Mouse (Mus musculus): ENCODE data around the gene Jade2. TPM values are rescaled to one million over a fixed set of nuclear protein-coding genes. Genes with fewer than 3 reads are reported as not detected.

Gene Jade2
- total and polyA plus RNA-seq, 3 experiments: 25.6 to 60.1 (median 58.2) TPM

GRCm38 (mm10) chr11:51812022-51812546 is 45.4 kb downstream of the Jade2 start:
- in situ Hi-C loops (cut with MboI; ENCODE audit: low pct_ligation_motif_present, low pct_unique_long_range_greater_than_20kb, low sequenced_read_pairs) (no loop called here), dilution Hi-C loops (cut with MboI; ENCODE audit: extremely low pct_ligation_motif_present, extremely low pct_unique_long_range_greater_than_20kb, low sequenced_read_pairs) (no loop called here)
- no peak for DNase-seq (ENCODE audit: extremely low read depth)
- H3K27ac ChIP-seq (ENCODE audit: insufficient read depth, low read depth): no peak overlapping the region
- H3K4me1 ChIP-seq (ENCODE audit: control insufficient read depth in 1 of 2, insufficient read depth in 2 of 2): peaks cover 0 to 11% of the 10 kb centered on the region in 2 experiments; a peak in 2 of 4 replicates
- TF ChIP-seq PAX5 (IDR thresholded peaks at IDR 0.05; ENCODE audit: low read length) (no peak), HCFC1 (IDR thresholded peaks at IDR 0.05; ENCODE audit: low read depth, low read length) (no peak), POLR2A (IDR thresholded peaks at IDR 0.05; ENCODE audit: low read depth, low read length) (peak; percentile 45; the same call in 1 of the 2 replicates), RAD21 (IDR thresholded peaks at IDR 0.05; ENCODE audit: low read depth, low read length) (no peak), USF2 (conservative IDR thresholded peaks at IDR 0.05; ENCODE audit: low read depth, low read length) (no peak), CHD2 (IDR thresholded peaks at IDR 0.05; ENCODE audit: low read length) (0 out of 2 replicates have a peak, but pooled peaks have one; percentile 19), POLR2AphosphoS2 (IDR thresholded peaks at IDR 0.05; ENCODE audit: low read depth, low read length) (peak; percentile 88), TCF12 (IDR thresholded peaks at IDR 0.05; ENCODE audit: low read depth, low read length) (no peak), MAX (IDR thresholded peaks at IDR 0.05; ENCODE audit: low read length) (no peak), SIN3A (IDR thresholded peaks at IDR 0.05; ENCODE audit: low read length) (no peak), ZKSCAN1 (IDR thresholded peaks at IDR 0.05; ENCODE audit: borderline replicate concordance, low read depth, low read length) (no peak), ELF1 (IDR thresholded peaks at IDR 0.05; ENCODE audit: low read depth, low read length) (no peak), MYC (IDR thresholded peaks at IDR 0.05; ENCODE audit: low read depth, low read length) (no peak), USF1 (IDR thresholded peaks at IDR 0.05; ENCODE audit: low read depth, low read length) (no peak)
- peaks cover 50 to 52% of the 10 kb centered on the region in 2 experiments for H3K36me3 ChIP-seq (replicated peaks in 1 of 2; ENCODE audit: control insufficient read depth in 1 of 2, insufficient read depth in 1 of 2, low read length in 1 of 2)
- H3K9me3 ChIP-seq (replicated peaks; ENCODE audit: low read length): peaks cover 39% of the 10 kb centered on the region
- H3K4me3 ChIP-seq (replicated peaks in 1 of 3; ENCODE audit: low read depth in 2 of 3, low read length in 2 of 3, poor library complexity in 1 of 3): no peak overlapping the region
- H3K27me3 ChIP-seq (replicated peaks): no peaks in the 10 kb centered on the region
- H3K79me2 ChIP-seq (replicated peaks; ENCODE audit: control insufficient read depth, extremely low read depth, insufficient read depth, poor library complexity, severe bottlenecking): peaks cover 16% of the 10 kb centered on the region
- H3K9ac ChIP-seq (ENCODE audit: insufficient read depth, low read depth): no peak overlapping the region
- H3K4me2 ChIP-seq (ENCODE audit: insufficient read depth, low read depth, poor library complexity, severe bottlenecking): no peak overlapping the region

GRCm38 (mm10) chr11:51811230-51811629 is 46.2 kb downstream of the Jade2 start:
- no peaks in the 10 kb centered on the region for H3K27me3 ChIP-seq (replicated peaks)
- dilution Hi-C loops (cut with MboI; ENCODE audit: extremely low pct_ligation_motif_present, extremely low pct_unique_long_range_greater_than_20kb, low sequenced_read_pairs): no loop called here

More at GRCm38 (mm10) chr11:51811230-51811629, 46.2 kb downstream of the Jade2 start:
- Histone ChIP-seq H3K36me3 (replicated peaks in 1 of 2; ENCODE audit: control insufficient read depth in 1 of 2, insufficient read depth in 1 of 2, low read length in 1 of 2) (peaks cover 41 to 43% of the 10 kb centered on the region in 2 experiments), H3K9ac (ENCODE audit: insufficient read depth, low read depth) (no peak overlapping the region), H3K4me3 (replicated peaks in 1 of 3; ENCODE audit: low read depth in 2 of 3, low read length in 2 of 3, poor library complexity in 1 of 3) (no peak overlapping the region), H3K79me2 (replicated peaks; ENCODE audit: control insufficient read depth, extremely low read depth, insufficient read depth, poor library complexity, severe bottlenecking) (peaks cover 8% of the 10 kb centered on the region; the same call in 1 of the 2 replicates), H3K9me3 (replicated peaks; ENCODE audit: low read length) (peaks cover 39% of the 10 kb centered on the region), H3K4me2 (ENCODE audit: insufficient read depth, low read depth, poor library complexity, severe bottlenecking) (no peak overlapping the region), H3K27ac (ENCODE audit: insufficient read depth, low read depth) (no peak overlapping the region), H3K4me1 (ENCODE audit: control insufficient read depth in 1 of 2, insufficient read depth in 2 of 2) (peaks cover 0 to 10% of the 10 kb centered on the region in 2 experiments; a peak in 2 of 4 replicates)
- DNase-seq (ENCODE audit: extremely low read depth): no peak
- in situ Hi-C loops (cut with MboI; ENCODE audit: low pct_ligation_motif_present, low pct_unique_long_range_greater_than_20kb, low sequenced_read_pairs): no loop called here
- TF ChIP-seq BHLHE40 (IDR thresholded peaks at IDR 0.05; ENCODE audit: low read depth, low read length) (no peak), RAD21 (IDR thresholded peaks at IDR 0.05; ENCODE audit: low read depth, low read length) (peak; percentile 47), ZMIZ1 (IDR thresholded peaks at IDR 0.05; ENCODE audit: low read depth, low read length) (no peak), ELF1 (IDR thresholded peaks at IDR 0.05; ENCODE audit: low read depth, low read length) (no peak), CHD1 (IDR thresholded peaks at IDR 0.05; ENCODE audit: low read depth, low read length) (no peak), CTCF (conservative IDR thresholded peaks at IDR 0.05 in 1 of 2, IDR thresholded peaks at IDR 0.05 in 1 of 2; ENCODE audit: low read depth in 2 of 2, low read length in 2 of 2) (peak; percentile 17 to 59; a peak in 2 of 4 replicates), TBP (conservative IDR thresholded peaks at IDR 0.05; ENCODE audit: low read depth, low read length) (no peak), MAX (IDR thresholded peaks at IDR 0.05; ENCODE audit: low read length) (no peak), IRF4 (IDR thresholded peaks at IDR 0.05; ENCODE audit: low read depth, low read length) (no peak), ZNF384 (IDR thresholded peaks at IDR 0.05; ENCODE audit: low read depth, low read length) (no peak), ZC3H11A (IDR thresholded peaks at IDR 0.05; ENCODE audit: low read depth, low read length) (no peak), TCF12 (IDR thresholded peaks at IDR 0.05; ENCODE audit: low read depth, low read length) (no peak), SMC3 (IDR thresholded peaks at IDR 0.05; ENCODE audit: low read depth, low read length) (peak; percentile 41; the same call in 1 of the 2 replicates), MAZ (IDR thresholded peaks at IDR 0.05; ENCODE audit: low read depth, low read length) (no peak), MAFK (IDR thresholded peaks at IDR 0.05; ENCODE audit: insufficient replicate concordance, low read length) (no peak), NELFE (IDR thresholded peaks at IDR 0.05; ENCODE audit: low read depth, low read length) (no peak), UBTF (IDR thresholded peaks at IDR 0.05; ENCODE audit: low read depth, low read length) (no peak), CHD2 (IDR thresholded peaks at IDR 0.05; ENCODE audit: low read length) (no peak)
